Mouse (Mus musculus): ENCODE data around the gene Osgep.

DNA sequence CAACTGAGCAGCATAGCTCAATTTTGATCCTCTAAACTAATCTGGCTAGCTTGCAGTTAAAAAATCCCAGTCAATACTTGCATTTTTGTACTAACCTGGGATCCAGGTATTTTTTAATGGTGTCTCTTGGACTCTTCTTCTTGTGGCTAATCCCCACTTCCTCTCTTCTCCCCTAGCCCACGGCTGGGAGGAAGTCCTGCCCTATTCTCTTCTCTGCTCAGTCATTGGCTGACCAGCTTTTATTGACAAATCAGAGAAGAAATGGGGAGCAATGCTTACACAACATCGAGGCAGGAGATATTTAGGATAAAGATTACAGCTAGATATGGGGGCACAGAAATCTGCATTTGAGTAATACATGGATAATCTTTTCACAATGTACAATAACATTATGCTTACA lies 14.2 kb upstream of the Osgep start:
- TF ChIP-seq CTCF (IDR thresholded peaks at IDR 0.05; ENCODE audit: low read depth, low read length), result no peak
- no peak for TF ChIP-seq POLR2AphosphoS5 (IDR thresholded peaks at IDR 0.05; ENCODE audit: insufficient replicate concordance, low read depth, low read length)
- TF ChIP-seq TAL1 (conservative IDR thresholded peaks at IDR 0.05; ENCODE audit: low read depth, low read length), result no peak
- no peak for TF ChIP-seq GATA1 (IDR thresholded peaks at IDR 0.05; ENCODE audit: borderline replicate concordance, low read length)
